Mouse (Mus musculus): ENCODE results near the gene Nr1h2. TPM values are rescaled to one million over a fixed set of nuclear protein-coding genes. Genes with fewer than 3 reads are reported as not detected.
A peak's percentile ranks its signal among the peaks of the same experiment; 100 is the strongest.

The Nr1h2 gene
- 10 to 100 TPM; 38.3 to 45.3 TPM for total RNA-seq (2021)
- long read RNA-seq, experiment 1, transcript Nr1h2-203 (10 exons, 1,988 nt), result major isoform, 16 of 70 reads
- long read RNA-seq, experiment 1, transcript Nr1h2-201 (10 exons, 1,999 nt), result minor isoform, 9 of 70 reads
- long read RNA-seq, experiment 1, transcript Nr1h2-202 (10 exons, 1,948 nt), result minor isoform, 7 of 70 reads
- long read RNA-seq, experiment 1, partial matches to known transcripts, result 7 of 70 reads
- long read RNA-seq, experiment 1, other reads (novel, unspliced or antisense), result 28 of 70 reads
- long read RNA-seq, experiment 2, transcript Nr1h2-203 (10 exons, 1,988 nt), result minor isoform, 15 of 93 reads
- long read RNA-seq, experiment 2, transcript Nr1h2-202 (10 exons, 1,948 nt), result minor isoform, 7 of 93 reads
- long read RNA-seq, experiment 2, transcript Nr1h2-201 (10 exons, 1,999 nt), result major isoform, 26 of 93 reads
- long read RNA-seq, experiment 2, partial matches to known transcripts, result 10 of 93 reads
- long read RNA-seq, experiment 2, other reads (novel, unspliced or antisense), result 32 of 93 reads

- DNase-seq (ENCODE audit: low spot score in 2 of 2), result peak; percentile 92 to 96
Measured at GRCm38 (mm10) chr7:44553826-44554225, at the start of gene Nr1h2. Gene Nr1h2, minus strand, starts transcription at chr7:44553951.

DNA sequence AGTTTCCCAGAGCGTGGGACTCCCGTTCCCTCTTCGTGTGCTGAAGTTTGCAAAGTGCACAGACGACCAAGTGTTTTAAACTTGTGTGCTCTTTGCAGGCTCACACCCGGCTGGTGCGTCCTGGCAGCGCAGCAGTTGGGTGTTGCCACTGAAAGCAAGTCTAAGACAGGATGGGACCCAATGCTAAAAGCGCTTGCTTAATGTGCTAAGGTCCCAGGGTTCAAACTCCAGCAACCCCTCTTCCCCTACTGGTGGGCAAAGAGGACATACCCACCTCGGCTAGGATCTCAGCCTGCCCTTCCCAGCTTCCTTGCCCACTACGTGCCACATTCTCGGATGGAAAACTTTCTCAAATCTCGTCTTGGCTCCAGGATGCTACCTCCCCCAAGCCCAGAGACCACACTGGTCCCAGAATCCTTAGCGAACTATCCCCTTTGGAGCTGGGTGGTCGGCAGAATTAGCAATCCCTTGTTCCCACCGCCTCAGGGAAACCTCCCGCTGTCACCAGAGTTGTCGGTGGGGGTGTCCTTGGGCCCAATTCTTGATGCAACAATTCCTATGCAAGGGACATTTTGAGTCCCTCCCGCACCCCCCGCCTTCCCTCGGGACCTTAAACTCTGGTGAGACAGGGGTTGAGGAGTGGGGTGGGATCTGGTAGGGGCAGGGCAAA is 49.6 kb upstream of the Nr1h2 start:
- DNase-seq (ENCODE audit: low spot score in 2 of 2), result no peak

DNA sequence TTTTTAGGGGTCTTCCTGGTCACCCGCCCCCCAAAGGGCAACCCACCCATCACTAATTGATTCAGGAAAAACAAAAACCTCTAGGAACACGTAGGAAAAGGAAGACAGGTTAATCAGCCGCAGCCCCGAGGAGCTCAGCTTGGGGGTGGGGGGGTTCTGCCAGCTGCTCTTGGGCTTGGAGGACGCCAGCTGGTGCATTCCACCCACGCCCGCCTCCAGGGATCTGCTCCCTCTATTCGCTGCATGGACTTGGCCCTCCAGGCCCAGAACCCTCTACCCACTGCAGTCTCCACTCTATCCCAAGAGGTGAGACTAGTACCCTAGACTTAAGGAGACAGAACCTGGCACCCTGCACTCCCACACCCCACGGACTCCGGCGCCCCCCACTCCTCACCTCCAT is 48.7 kb upstream of the Nr1h2 start:
- DNase-seq (ENCODE audit: low spot score in 2 of 2), result no peak

GRCm38 (mm10) chr7:44601646-44602045 is 47.9 kb upstream of the Nr1h2 start:
- no peak for DNase-seq (ENCODE audit: low spot score in 2 of 2)

- DNase-seq (ENCODE audit: low spot score in 2 of 2), result no peak
Measured at GRCm38 (mm10) chr7:44600691-44601262, 47.0 kb upstream of the Nr1h2 start.

GRCm38 (mm10) chr7:44598336-44598735 is 44.6 kb upstream of the Nr1h2 start:
- no peak for DNase-seq (ENCODE audit: low spot score in 2 of 2)

GRCm38 (mm10) chr7:44597666-44598065 is 43.9 kb upstream of the Nr1h2 start:
- DNase-seq (ENCODE audit: low spot score in 2 of 2), result no peak

- DNase-seq (ENCODE audit: low spot score in 2 of 2), result no peak
Measured at GRCm38 (mm10) chr7:44596996-44597538, 43.3 kb upstream of the Nr1h2 start.

DNA sequence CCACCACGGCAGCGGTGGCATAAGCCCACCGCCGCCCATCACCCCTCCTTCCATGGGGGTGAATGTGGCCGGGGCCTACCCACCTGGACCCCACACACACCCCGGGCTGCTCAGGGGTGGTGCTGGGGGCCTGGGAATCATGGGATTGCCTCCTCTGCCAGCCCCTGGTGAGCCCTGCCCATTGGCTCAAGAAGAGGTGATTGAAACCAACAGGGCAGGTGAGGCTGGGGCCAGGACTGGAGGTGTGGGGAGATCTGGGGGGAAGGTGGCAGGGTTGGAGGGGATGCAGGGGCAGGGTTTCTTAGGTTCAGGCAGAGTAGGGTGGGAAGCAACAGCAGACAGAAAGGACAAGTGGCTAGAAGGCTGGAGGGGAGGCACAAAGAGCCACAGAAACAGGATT is 42.3 kb upstream of the Nr1h2 start:
- no peak for DNase-seq (ENCODE audit: low spot score in 2 of 2)

- DNase-seq (ENCODE audit: low spot score in 2 of 2), result no peak
Measured at GRCm38 (mm10) chr7:44595131-44595561, 41.4 kb upstream of the Nr1h2 start.

DNA sequence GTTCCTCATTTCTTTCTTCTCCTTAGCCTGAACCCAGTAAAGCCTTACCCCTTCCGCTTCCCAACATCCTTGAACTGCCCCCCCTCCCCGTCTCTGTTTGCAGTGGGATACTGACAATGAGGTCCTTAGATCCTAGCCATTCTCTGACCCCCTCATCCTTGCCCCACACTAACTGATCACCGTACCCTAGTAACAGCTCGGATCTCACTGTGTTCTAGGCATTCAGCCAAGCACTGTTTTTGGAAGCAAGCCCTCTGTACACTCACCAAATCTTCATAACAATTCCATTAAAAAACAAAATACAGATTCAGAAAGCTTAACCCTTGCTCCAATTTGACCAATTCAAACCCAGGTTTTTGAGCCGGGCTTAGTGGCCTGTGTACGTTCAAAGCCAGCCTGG is 40.5 kb upstream of the Nr1h2 start:
- DNase-seq (ENCODE audit: low spot score in 2 of 2), result no peak

DNA sequence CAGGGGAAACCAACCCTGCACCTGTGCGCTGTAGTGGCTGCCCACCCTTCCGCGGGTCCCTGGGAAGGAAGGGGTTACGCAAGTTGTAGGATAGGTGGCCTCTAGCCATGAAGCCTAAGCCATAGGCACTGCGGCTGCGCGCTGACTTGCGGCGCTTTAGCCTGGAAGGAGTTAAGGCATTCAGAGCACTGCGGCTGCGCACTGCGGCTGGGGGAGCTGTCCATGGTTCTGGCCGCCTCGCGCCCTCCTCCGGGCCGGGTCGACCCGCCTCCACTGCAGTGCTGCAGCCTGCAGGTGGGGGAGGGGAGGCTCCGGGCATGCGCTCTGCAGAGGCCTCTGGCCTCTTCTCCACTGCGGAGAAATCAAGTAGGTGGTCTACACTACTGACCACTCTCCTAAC is 40.0 kb upstream of the Nr1h2 start:
- DNase-seq (ENCODE audit: low spot score in 2 of 2), result peak; percentile 66 to 81

- DNase-seq (ENCODE audit: low spot score in 2 of 2), result no peak
Measured at GRCm38 (mm10) chr7:44593051-44593450, 39.3 kb upstream of the Nr1h2 start.

DNA sequence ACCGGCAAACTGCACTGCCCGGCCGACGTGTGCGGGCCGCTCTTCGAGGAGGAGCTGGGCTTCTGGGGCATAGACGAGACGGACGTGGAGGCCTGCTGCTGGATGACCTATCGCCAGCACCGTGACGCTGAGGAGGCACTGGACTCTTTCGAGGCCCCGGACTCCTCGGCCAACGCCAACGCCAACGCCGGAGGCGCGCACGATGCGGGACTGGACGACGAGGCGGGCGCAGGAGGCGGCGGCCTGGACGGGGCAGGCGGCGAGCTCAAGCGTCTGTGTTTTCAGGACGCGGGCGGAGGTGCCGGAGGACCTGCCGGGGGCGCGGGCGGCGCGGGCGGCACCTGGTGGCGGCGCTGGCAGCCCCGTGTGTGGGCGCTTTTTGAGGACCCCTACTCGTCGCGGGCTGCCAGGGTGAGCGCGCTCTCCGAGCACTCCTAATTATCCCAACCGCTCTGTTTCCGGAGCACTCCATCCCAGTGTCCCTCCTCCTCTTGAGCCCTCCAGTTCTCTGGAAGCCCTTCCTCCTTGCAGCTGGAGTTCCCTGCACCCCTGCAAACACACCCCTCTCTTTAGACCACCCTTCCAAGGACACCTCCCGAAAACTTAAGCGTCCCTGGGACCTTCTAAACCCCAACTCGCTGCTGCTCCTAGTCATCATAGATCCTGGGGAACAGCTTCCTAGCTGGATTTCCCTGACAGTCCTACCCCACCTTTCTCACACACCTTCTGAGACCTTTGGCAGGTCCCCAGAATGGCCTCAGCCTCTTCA is 37.8 kb upstream of the Nr1h2 start:
- DNase-seq (ENCODE audit: low spot score in 2 of 2), result no peak

DNA sequence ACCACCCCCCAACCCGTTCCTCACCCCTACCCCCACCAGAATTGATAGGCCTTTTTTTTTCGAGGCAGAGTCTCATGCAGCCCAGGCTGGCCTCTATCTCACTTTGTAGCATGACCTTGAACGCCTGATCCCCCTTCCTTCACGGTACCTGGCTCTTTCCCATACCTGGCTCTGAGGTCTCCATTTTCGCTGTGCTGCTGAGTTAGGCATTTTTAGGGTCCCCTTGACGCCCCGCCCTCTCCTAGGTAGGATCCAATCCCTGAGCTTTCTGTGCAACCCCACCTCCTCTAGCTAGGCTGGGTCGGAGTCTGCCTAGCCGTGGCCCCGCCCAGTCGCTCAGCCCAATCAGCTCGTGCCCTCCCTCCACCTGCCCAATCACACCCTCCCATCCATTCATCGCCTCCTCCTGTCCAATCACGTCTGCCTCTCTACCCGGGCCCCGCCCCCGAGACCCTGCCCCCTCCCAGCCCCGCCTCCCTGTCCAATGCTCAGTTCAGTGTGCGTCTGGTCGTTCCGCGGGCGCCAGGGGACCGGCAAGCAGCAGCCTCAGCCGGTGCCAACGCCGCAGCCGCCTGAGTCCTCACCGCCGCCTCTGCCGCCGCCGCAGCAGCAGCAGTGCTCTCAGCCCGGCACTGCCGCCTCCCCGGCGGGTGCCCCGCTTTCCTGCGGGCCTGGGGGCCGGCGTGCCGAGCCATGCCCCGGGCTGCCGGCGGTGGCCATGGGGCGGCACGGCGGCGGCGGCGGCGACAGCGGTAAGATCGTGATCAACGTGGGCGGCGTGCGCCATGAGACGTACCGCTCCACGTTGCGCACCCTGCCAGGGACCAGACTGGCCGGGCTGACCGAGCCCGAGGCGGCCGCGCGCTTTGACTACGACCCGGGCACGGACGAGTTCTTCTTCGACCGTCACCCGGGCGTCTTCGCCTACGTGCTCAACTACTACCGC is 36.9 kb upstream of the Nr1h2 start, which contains the start of gene Kcnc3:
TSS of gene Kcnc3 (plus strand) at position 263 of the 946 bp plus-strand sequence.
- DNase-seq (ENCODE audit: low spot score in 2 of 2), result peak in 1 of 2 experiments; percentile 58

DNA sequence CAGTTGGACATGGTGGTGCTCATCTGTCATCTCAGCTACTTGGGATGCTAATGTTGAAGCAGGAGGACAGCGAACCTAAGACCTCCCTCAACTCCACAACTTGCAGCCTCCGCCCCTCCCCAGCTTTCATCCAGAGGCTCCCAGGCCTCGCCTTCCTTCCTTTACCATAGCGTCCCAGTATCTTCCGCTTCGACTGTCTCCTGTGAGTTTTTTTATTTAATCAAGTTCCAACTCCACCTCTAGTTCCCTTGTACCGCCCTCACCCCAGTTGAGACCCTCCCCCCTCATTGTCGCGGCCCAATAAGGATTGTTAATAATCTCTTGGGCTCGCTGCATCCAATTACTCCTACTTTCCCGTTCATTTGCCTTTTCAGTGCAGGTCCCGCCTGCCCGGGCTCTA is 36.2 kb upstream of the Nr1h2 start:
- no peak for DNase-seq (ENCODE audit: low spot score in 2 of 2)

DNA sequence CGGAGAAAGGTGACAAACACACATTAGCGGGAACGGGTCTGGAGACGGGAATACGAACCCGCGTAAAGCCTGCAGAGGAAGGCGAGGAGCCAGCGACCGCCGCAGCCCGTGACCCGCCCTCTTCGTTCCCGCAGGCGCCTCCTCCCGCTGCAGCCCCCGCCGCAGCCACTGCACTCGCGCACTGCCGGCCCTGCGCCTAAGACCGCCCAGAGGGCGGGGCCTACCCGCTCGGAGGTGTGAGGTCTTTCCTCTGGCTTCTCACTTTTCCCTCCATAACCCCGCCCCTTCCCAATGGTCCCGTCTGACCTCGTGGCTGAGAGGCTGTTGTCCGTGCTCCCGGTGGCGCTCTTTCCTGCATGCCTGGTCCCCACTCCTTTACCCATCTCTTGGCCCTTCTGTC is 35.4 kb upstream of the Nr1h2 start:
- DNase-seq (ENCODE audit: low spot score in 2 of 2), result no peak

DNA sequence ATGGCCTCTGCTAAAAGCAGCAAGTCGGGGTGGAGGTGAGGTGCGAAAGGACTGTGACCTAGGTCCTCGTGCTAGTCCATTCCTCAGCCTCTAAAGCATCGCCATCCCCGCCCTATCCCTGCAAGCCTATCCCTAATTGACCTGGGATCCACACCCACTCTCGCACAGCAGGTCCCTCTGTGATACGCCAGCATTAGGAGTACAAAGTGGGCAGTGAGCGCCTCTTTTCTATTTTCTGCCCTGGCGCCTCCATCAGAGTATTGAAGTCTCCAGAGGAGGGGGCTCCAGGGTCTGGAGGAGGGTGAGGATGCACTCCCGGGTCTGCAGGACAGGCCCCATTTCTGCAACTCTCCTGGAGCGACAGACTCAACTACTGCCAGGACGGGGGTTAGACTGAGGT is 34.6 kb upstream of the Nr1h2 start:
- no peak for DNase-seq (ENCODE audit: low spot score in 2 of 2)

DNA sequence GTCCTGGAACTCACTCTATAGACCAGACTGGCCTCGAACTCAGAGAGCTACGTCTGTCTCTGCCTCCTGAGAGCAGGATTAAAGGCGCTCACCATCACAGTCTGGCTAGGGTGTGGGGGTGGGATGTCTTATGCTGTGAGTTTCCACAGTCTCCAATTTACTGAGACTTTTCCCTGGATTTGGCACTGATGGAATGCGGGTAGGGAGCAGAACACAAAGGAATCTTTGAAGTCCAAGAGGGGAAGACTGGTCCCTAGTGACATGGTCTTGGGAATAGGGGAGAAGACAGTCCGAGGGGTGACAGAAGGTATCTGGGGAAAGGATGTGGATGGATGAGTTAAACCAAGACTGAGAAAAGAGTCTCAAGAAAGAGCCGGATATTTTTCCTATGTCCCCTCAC is 33.9 kb upstream of the Nr1h2 start:
- no peak for DNase-seq (ENCODE audit: low spot score in 2 of 2)

- no peak for DNase-seq (ENCODE audit: low spot score in 2 of 2)
Measured at GRCm38 (mm10) chr7:44586930-44587329, 33.2 kb upstream of the Nr1h2 start.

Data from gastrocnemius, postnatal 4 days (tissue).